Mouse (Mus musculus): ENCODE data around the gene Prss43. TPM values are rescaled to one million over a fixed set of nuclear protein-coding genes. Genes with fewer than 3 reads are reported as not detected.
A peak's percentile ranks its signal among the peaks of the same experiment; 100 is the strongest.

Gene Prss43
- total and polyA plus RNA-seq, 2 experiments from 2014 or later = 0.04 TPM; not detected in 1

GRCm38 (mm10) chr9:110874660-110875191 lies 48.2 kb downstream of the Prss43 start:
- no peak overlapping the region for H3K4me3 ChIP-seq (ENCODE audit: low read depth, low read length)

GRCm38 (mm10) chr9:110875288-110875695 lies 48.8 kb downstream of the Prss43 start:
- H3K4me1 ChIP-seq (ENCODE audit: control insufficient read depth, insufficient read depth) = peaks cover 34% of the 10 kb centered on the region
- H3K36me3 ChIP-seq (replicated peaks; ENCODE audit: control insufficient read depth, insufficient read depth, low read length) = no peaks in the 10 kb centered on the region
- TF ChIP-seq EP300 (IDR thresholded peaks at IDR 0.05; ENCODE audit: low read depth) = no peak
- TF ChIP-seq CTCF (IDR thresholded peaks at IDR 0.05; ENCODE audit: low read depth) = no peak
- H3K4me2 ChIP-seq (ENCODE audit: low read depth, low read length) = no peak overlapping the region
- peaks cover 16% of the 10 kb centered on the region for H3K27me3 ChIP-seq (ENCODE audit: control insufficient read depth, insufficient read depth, low read length)
- H3K27ac ChIP-seq (ENCODE audit: low read depth) = no peak overlapping the region
- H3K4me3 ChIP-seq (ENCODE audit: low read depth, low read length) = no peak overlapping the region
- 44% methylated on average over 5 of the region's 6 CpGs for WGBS
- no peak for ATAC-seq (ENCODE audit: insufficient read depth, low read depth)
- no peak for DNase-seq (ENCODE audit: low spot score)
- no peaks in the 10 kb centered on the region for H3K9me3 ChIP-seq (replicated peaks; ENCODE audit: control insufficient read depth, low read length)
- H3K9ac ChIP-seq (replicated peaks; ENCODE audit: low read depth, low read length) = no peak overlapping the region

More at GRCm38 (mm10) chr9:110874660-110875191, 48.2 kb downstream of the Prss43 start:
- no peak for TF ChIP-seq CTCF (IDR thresholded peaks at IDR 0.05; ENCODE audit: low read depth)
- TF ChIP-seq EP300 (IDR thresholded peaks at IDR 0.05; ENCODE audit: low read depth) = no peak
- H3K4me2 ChIP-seq (ENCODE audit: low read depth, low read length) = no peak overlapping the region
- H3K36me3 ChIP-seq (replicated peaks; ENCODE audit: control insufficient read depth, insufficient read depth, low read length) = no peaks in the 10 kb centered on the region
- no peaks in the 10 kb centered on the region for H3K9me3 ChIP-seq (replicated peaks; ENCODE audit: control insufficient read depth, low read length)
- H3K27me3 ChIP-seq (ENCODE audit: control insufficient read depth, insufficient read depth, low read length) = peaks cover 16% of the 10 kb centered on the region
- no peak for ATAC-seq (ENCODE audit: insufficient read depth, low read depth)
- no peak for DNase-seq (ENCODE audit: low spot score)
- 33% methylated on average over 3 of the region's 3 CpGs for WGBS
- H3K9ac ChIP-seq (replicated peaks; ENCODE audit: low read depth, low read length) = no peak overlapping the region
- H3K4me1 ChIP-seq (ENCODE audit: control insufficient read depth, insufficient read depth) = peaks cover 33% of the 10 kb centered on the region
- no peak overlapping the region for H3K27ac ChIP-seq (ENCODE audit: low read depth)

GRCm38 (mm10) chr9:110877353-110877752 lies 50.9 kb downstream of the Prss43 start:
- Histone ChIP-seq H3K4me1 (ENCODE audit: control insufficient read depth, insufficient read depth) (peaks cover 34% of the 10 kb centered on the region), H3K9me3 (replicated peaks; ENCODE audit: control insufficient read depth, low read length) (no peaks in the 10 kb centered on the region), H3K4me2 (ENCODE audit: low read depth, low read length) (no peak overlapping the region), H3K9ac (replicated peaks; ENCODE audit: low read depth, low read length) (no peak overlapping the region), H3K27ac (ENCODE audit: low read depth) (peak overlapping the region; percentile 69), H3K36me3 (replicated peaks; ENCODE audit: control insufficient read depth, insufficient read depth, low read length) (no peaks in the 10 kb centered on the region), H3K4me3 (ENCODE audit: low read depth, low read length) (no peak overlapping the region), H3K27me3 (ENCODE audit: control insufficient read depth, insufficient read depth, low read length) (peaks cover 16% of the 10 kb centered on the region)
- TF ChIP-seq CTCF (IDR thresholded peaks at IDR 0.05; ENCODE audit: low read depth) = no peak
- TF ChIP-seq EP300 (IDR thresholded peaks at IDR 0.05; ENCODE audit: low read depth) = no peak
- no peak for DNase-seq (ENCODE audit: low spot score)
- ATAC-seq (ENCODE audit: insufficient read depth, low read depth) = no peak
- 86% methylated on average over 1 of the region's 1 CpGs for WGBS

GRCm38 (mm10) chr9:110877888-110878287 lies 51.4 kb downstream of the Prss43 start:
- DNase-seq (ENCODE audit: low spot score) (peak; percentile 86), ATAC-seq (ENCODE audit: insufficient read depth, low read depth) (peak; percentile 80)
- peaks cover 15% of the 10 kb centered on the region for H3K27me3 ChIP-seq (ENCODE audit: control insufficient read depth, insufficient read depth, low read length)
- H3K9ac ChIP-seq (replicated peaks; ENCODE audit: low read depth, low read length) = no peak overlapping the region
- H3K4me1 ChIP-seq (ENCODE audit: control insufficient read depth, insufficient read depth) = peaks cover 34% of the 10 kb centered on the region
- H3K4me3 ChIP-seq (ENCODE audit: low read depth, low read length) = no peak overlapping the region
- no peaks in the 10 kb centered on the region for H3K36me3 ChIP-seq (replicated peaks; ENCODE audit: control insufficient read depth, insufficient read depth, low read length)
- 0 out of 2 replicates have a peak overlapping the region, but pooled peaks have one; percentile 0 for H3K4me2 ChIP-seq (ENCODE audit: low read depth, low read length)
- 40% methylated on average over 5 of the region's 5 CpGs for WGBS
- TF ChIP-seq EP300 (IDR thresholded peaks at IDR 0.05; ENCODE audit: low read depth) = no peak
- H3K27ac ChIP-seq (ENCODE audit: low read depth) = peak overlapping the region; percentile 69
- H3K9me3 ChIP-seq (replicated peaks; ENCODE audit: control insufficient read depth, low read length) = no peaks in the 10 kb centered on the region

GRCm38 (mm10) chr9:110879191-110879920 lies 52.9 kb downstream of the Prss43 start, which contains the start of gene Als2cl:
Gene Als2cl (plus strand): TSS chr9:110879870.
- ATAC-seq (ENCODE audit: insufficient read depth, low read depth) (peak; percentile 25), DNase-seq (ENCODE audit: low spot score) (no peak)
- WGBS = 13% methylated on average over 12 of the region's 12 CpGs
- H3K27me3 ChIP-seq (ENCODE audit: control insufficient read depth, insufficient read depth, low read length) = peaks cover under 1% of the 10 kb centered on the region; the same call in 1 of the 2 replicates
- TF ChIP-seq EP300 (IDR thresholded peaks at IDR 0.05; ENCODE audit: low read depth) = no peak
- TF ChIP-seq CTCF (IDR thresholded peaks at IDR 0.05; ENCODE audit: low read depth) = no peak
- H3K27ac ChIP-seq (ENCODE audit: low read depth) = peak within 1 kb of the TSS; percentile 80
- no peaks in the 10 kb centered on the region for H3K9me3 ChIP-seq (replicated peaks; ENCODE audit: control insufficient read depth, low read length)
- H3K4me2 ChIP-seq (ENCODE audit: low read depth, low read length) = peak within 1 kb of the TSS; percentile 74
- H3K36me3 ChIP-seq (replicated peaks; ENCODE audit: control insufficient read depth, insufficient read depth, low read length) = peaks cover under 1% of the 10 kb centered on the region; the same call in 1 of the 2 replicates
- peaks cover 24% of the 10 kb centered on the region for H3K4me1 ChIP-seq (ENCODE audit: control insufficient read depth, insufficient read depth)
- H3K4me3 ChIP-seq (ENCODE audit: low read depth, low read length) = peak within 1 kb of the TSS; percentile 58
- peak within 1 kb of the TSS; percentile 54 for H3K9ac ChIP-seq (replicated peaks; ENCODE audit: low read depth, low read length)

Data from heart, postnatal 0 days (tissue).